Mouse (Mus musculus): ENCODE data around the gene Acot11.

DNA sequence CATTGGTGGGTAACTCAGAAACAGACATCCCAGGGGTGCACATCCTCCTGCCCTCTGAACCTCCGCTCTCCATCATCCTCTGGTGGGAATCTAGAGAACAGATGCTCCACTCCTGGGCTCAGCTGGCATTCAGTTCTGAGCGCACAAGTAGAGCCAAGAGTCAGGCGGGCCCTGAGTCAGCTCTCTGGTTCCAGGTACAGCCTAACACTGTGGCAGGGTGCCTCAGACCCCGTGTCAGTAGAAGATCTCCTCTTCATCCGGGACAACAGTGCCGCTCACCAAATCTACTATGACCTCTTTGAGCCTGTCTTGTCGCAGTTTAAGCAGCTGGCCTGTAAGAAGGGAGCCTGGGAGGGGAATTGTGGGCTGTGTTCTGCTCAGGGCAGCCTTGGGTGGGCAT is 58.9 kb downstream of the Acot11 start:
- TF ChIP-seq CTCF (IDR thresholded peaks at IDR 0.05; ENCODE audit: borderline replicate concordance, control insufficient read depth, extremely low read depth, insufficient read depth, low read length, poor library complexity) (no peak), POLR2A (IDR thresholded peaks at IDR 0.05; ENCODE audit: control insufficient read depth, extremely low read depth, insufficient read depth, low read length, poor library complexity) (no peak)
